Mouse (Mus musculus) adrenal gland, adult 10 weeks (tissue): ENCODE measurements around the gene Krt39. TPM values are rescaled to one million over a fixed set of nuclear protein-coding genes. Genes with fewer than 3 reads are reported as not detected.

Source experiments
- polyA plus RNA-seq: library from polyadenylated mRNA; stranded (reverse); fragments of 350-450 nt; fragmentation: Illumina TruSeq; extraction: RNeasy Lipid Tissue Mini Kit (QIAGEN cat#74804); gene quantifications from one replicate; pipeline ENCODE4 v1.2.3, GENCODE M21; 2014; ENCODE audit warnings: low read depth, low replicate concordance

The Krt39 gene
- polyA plus RNA-seq: not detected

GRCm38 (mm10) chr11:99521288-99521860, at the start of gene Krt39:
Krt39 (minus strand) TSS chr11:99521338.

GRCm38 (mm10) chr11:99566530-99566929, 45.4 kb upstream of the Krt39 start, which contains the start of gene Krtap3-1:
Krtap3-1 (minus strand) TSS chr11:99566630.

GRCm38 (mm10) chr11:99559366-99559765, 38.2 kb upstream of the Krt39 start, which contains the start of gene Gm11939:
Gm11939 (minus strand) TSS chr11:99559466.

DNA sequence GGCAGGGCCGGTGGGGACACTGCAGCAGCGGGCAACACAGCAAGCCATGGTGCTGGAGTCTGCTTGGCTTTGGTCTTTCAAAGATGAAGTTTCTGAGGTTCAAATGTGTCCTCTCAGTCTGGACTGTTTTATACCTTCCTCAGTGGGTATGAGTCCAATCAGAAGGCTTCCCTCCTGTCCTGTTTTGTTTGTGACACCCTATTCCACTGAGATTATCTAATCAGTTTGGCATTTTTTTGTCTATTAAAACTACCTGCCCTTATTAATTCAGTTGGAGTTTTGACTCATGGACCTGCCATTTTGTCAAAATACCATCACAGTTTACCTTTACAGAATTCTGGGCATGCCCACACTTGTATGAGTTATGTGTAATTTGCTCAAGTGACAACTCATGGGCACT, 35.6 kb upstream of the Krt39 start, which contains the start of gene Krtap3-2:
Gene Krtap3-2, minus strand, starts transcription at position 101 of the 400 bp plus-strand sequence.

DNA sequence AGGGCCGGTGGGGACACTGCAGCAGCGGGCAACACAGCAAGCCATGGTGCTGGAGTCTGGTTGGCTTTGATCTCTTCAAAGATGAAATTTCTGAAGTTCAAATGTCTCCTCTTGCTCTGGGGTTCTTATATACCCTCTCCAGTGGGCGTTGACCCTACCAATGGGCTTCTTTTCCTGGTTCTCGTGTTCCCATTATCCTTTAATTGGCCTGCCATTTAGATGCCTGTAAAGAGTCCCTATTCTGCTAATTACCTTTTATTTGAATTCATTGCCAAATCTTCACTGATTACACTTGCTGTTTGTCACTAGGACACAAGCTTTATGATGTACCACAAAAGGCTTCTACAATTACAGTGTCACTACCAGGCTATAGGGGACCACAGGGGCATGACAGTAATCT, 29.6 kb upstream of the Krt39 start, which contains the start of gene Krtap3-3:
Gene Krtap3-3, minus strand, starts transcription at position 101 of the 400 bp plus-strand sequence.

DNA sequence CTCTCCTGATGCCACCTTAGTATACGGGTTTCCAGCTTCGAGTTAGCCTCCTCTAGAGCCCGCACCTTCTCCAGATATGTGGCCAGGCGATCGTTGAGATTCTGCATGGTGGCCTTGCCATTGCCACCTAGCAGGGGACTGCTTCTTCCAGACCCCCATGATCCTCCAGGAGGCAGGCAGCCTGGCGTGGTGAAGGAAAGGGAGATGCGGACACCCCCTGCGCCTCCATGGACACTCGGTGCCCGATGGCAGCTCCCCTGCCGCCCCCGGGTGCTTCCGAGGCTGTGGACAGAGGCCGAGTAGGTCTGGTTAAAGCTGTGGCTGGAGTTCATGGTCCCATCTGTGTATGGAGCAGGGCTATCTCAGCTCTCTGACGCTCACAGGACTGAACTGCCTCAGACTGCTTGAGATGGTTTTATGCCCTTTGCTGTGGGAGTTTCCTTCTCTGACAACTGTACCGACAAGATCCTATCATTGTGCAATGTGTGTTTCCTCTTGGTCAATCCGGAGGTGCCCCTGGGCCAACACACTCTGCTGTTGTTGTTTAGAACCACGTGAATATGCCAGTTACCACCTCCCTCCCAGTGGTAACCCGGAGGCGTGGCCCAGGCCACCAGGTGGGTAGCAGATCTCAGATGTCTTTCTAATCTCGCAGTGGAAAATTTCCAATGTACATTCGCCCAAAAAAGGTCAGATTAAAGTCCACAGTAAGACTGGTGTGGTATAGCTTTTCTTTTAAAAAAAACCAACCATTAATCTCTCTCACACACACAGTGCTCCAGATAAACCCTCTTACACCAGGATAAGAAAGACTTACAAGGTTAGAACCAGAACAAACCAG, 28.2 kb downstream of the Krt39 start, which contains the start of gene Krt23:
Gene Krt23, minus strand, starts transcription at position 405 of the 841 bp plus-strand sequence.

Other genes with a start within 250 kb of the Krt39 start
- not detected for gene Krt24, start 236.1 kb downstream of the Krt39 start, polyA plus RNA-seq
- gene Krt25, start 198.4 kb downstream of the Krt39 start, polyA plus RNA-seq: not detected
- not detected for gene Krt26, start 183.4 kb downstream of the Krt39 start, polyA plus RNA-seq
- gene Krt27, start 170.2 kb downstream of the Krt39 start, polyA plus RNA-seq: not detected
- not detected for gene Krt28, start 146.4 kb downstream of the Krt39 start, polyA plus RNA-seq
- gene Krt10, start 132.0 kb downstream of the Krt39 start, polyA plus RNA-seq: 14.8 TPM
- not detected for gene Krt12, start 99.1 kb downstream of the Krt39 start, polyA plus RNA-seq
- not detected for gene Krt20, start 83.2 kb downstream of the Krt39 start, polyA plus RNA-seq
- not detected for gene Krt23, start 28.2 kb downstream of the Krt39 start, polyA plus RNA-seq
- gene Krt40, start 21.8 kb upstream of the Krt39 start, polyA plus RNA-seq: not detected
- not detected for gene Krtap3-3, start 29.5 kb upstream of the Krt39 start, polyA plus RNA-seq
- gene Krtap3-2, start 35.5 kb upstream of the Krt39 start, polyA plus RNA-seq: not detected
- not detected for gene Gm11939, start 38.1 kb upstream of the Krt39 start, polyA plus RNA-seq
- not detected for gene Krtap3-1, start 45.3 kb upstream of the Krt39 start, polyA plus RNA-seq
- not detected for gene Krtap1-5, start 59.7 kb upstream of the Krt39 start, polyA plus RNA-seq
- not detected for gene Krtap1-4, start 62.3 kb upstream of the Krt39 start, polyA plus RNA-seq
- not detected for gene Krtap1-3, start 70.0 kb upstream of the Krt39 start, polyA plus RNA-seq
- gene Krtap9-3, start 76.8 kb upstream of the Krt39 start, polyA plus RNA-seq: not detected
- gene Gm11938, start 82.0 kb upstream of the Krt39 start, polyA plus RNA-seq: not detected
- not detected for gene Gm11937, start 88.9 kb upstream of the Krt39 start, polyA plus RNA-seq
- not detected for gene Krtap2-4, start 93.5 kb upstream of the Krt39 start, polyA plus RNA-seq
- gene Gm11562, start 99.1 kb upstream of the Krt39 start, polyA plus RNA-seq: not detected
- not detected for gene Krtap4-1, start 106.9 kb upstream of the Krt39 start, polyA plus RNA-seq
- gene Krtap4-2, start 113.7 kb upstream of the Krt39 start, polyA plus RNA-seq: not detected
- not detected for gene Krtap4-7, start 122.8 kb upstream of the Krt39 start, polyA plus RNA-seq
- gene Gm11555, start 128.9 kb upstream of the Krt39 start, polyA plus RNA-seq: not detected
- gene Gm11563, start 137.6 kb upstream of the Krt39 start, polyA plus RNA-seq: not detected
- not detected for gene Krtap4-6, start 144.6 kb upstream of the Krt39 start, polyA plus RNA-seq
- not detected for gene Gm14190, start 169.4 kb upstream of the Krt39 start, polyA plus RNA-seq
- not detected for gene Gm14180, start 213.0 kb upstream of the Krt39 start, polyA plus RNA-seq